Mouse (Mus musculus): ENCODE results near the gene Cldn4. TPM values are rescaled to one million over a fixed set of nuclear protein-coding genes. Genes with fewer than 3 reads are reported as not detected.
"Not testable (repeated sequence)": the region's sequence is repeated elsewhere in the genome, so short reads cannot be mapped to it uniquely, and the experiment has no call there.

Cldn4 gene
- polyA plus RNA-seq, 1 experiment from 2014 or later, result 16.9 TPM

- Histone ChIP-seq H3K4me1 (ENCODE audit: control insufficient read depth, insufficient read depth, low read length) (no peaks in the 10 kb centered on the region), H3K27me3 (ENCODE audit: control insufficient read depth, insufficient read depth, low read length) (no peaks in the 10 kb centered on the region), H3K4me3 (ENCODE audit: low read depth, low read length) (no peak overlapping the region), H3K36me3 (replicated peaks; ENCODE audit: control insufficient read depth, insufficient read depth, low read depth, low read length) (no peaks in the 10 kb centered on the region), H3K9me3 (replicated peaks; ENCODE audit: control insufficient read depth, low read length) (no peaks in the 10 kb centered on the region), H3K27ac (replicated peaks; ENCODE audit: low read depth, low read length) (no peak overlapping the region), H3K9ac (replicated peaks; ENCODE audit: low read length) (no peak overlapping the region), H3K4me2 (ENCODE audit: low read depth, low read length) (no peak overlapping the region)
- 89% methylated on average over 3 of the region's 3 CpGs for WGBS
- ATAC-seq (replicated peaks; ENCODE audit: insufficient number of reproducible peaks, low FRiP score, low TSS enrichment, low read depth), result no peak
- DNase-seq (ENCODE audit: low spot score), result no peak
These were observed 12.1 kb downstream of the Cldn4 start for GRCm38 (mm10) chr5:134934666-134935065.

GRCm38 (mm10) chr5:134933686-134934085, 13.0 kb downstream of the Cldn4 start:
- not testable (repeated sequence) for ATAC-seq (replicated peaks; ENCODE audit: insufficient number of reproducible peaks, low FRiP score, low TSS enrichment, low read depth); H3K36me3 ChIP-seq (replicated peaks; ENCODE audit: control insufficient read depth, insufficient read depth, low read depth, low read length); H3K27me3 ChIP-seq (ENCODE audit: control insufficient read depth, insufficient read depth, low read length); H3K4me2 ChIP-seq (ENCODE audit: low read depth, low read length); H3K9ac ChIP-seq (replicated peaks; ENCODE audit: low read length); H3K4me3 ChIP-seq (ENCODE audit: low read depth, low read length); H3K27ac ChIP-seq (replicated peaks; ENCODE audit: low read depth, low read length); H3K9me3 ChIP-seq (replicated peaks; ENCODE audit: control insufficient read depth, low read length); DNase-seq (ENCODE audit: low spot score); H3K4me1 ChIP-seq (ENCODE audit: control insufficient read depth, insufficient read depth, low read length)
- 82% methylated on average over 5 of the region's 5 CpGs for WGBS

- H3K4me2 ChIP-seq (ENCODE audit: low read depth, low read length), result no peak overlapping the region
- H3K27ac ChIP-seq (replicated peaks; ENCODE audit: low read depth, low read length), result no peak overlapping the region
- H3K36me3 ChIP-seq (replicated peaks; ENCODE audit: control insufficient read depth, insufficient read depth, low read depth, low read length), result no peaks in the 10 kb centered on the region
- ATAC-seq (replicated peaks; ENCODE audit: insufficient number of reproducible peaks, low FRiP score, low TSS enrichment, low read depth) (no peak), DNase-seq (ENCODE audit: low spot score) (no peak)
- H3K4me3 ChIP-seq (ENCODE audit: low read depth, low read length), result no peak overlapping the region
- H3K9me3 ChIP-seq (replicated peaks; ENCODE audit: control insufficient read depth, low read length), result no peaks in the 10 kb centered on the region
- 94% methylated on average over 8 of the region's 8 CpGs for WGBS
- H3K4me1 ChIP-seq (ENCODE audit: control insufficient read depth, insufficient read depth, low read length), result no peaks in the 10 kb centered on the region
- no peak overlapping the region for H3K9ac ChIP-seq (replicated peaks; ENCODE audit: low read length)
- H3K27me3 ChIP-seq (ENCODE audit: control insufficient read depth, insufficient read depth, low read length), result no peaks in the 10 kb centered on the region
These were observed 13.5 kb downstream of the Cldn4 start for GRCm38 (mm10) chr5:134933281-134933680.

GRCm38 (mm10) chr5:134932903-134933276, 13.8 kb downstream of the Cldn4 start:
- peak; percentile 66 for DNase-seq (ENCODE audit: low spot score)
- H3K4me1 ChIP-seq (ENCODE audit: control insufficient read depth, insufficient read depth, low read length), result no peaks in the 10 kb centered on the region
- no peaks in the 10 kb centered on the region for H3K27me3 ChIP-seq (ENCODE audit: control insufficient read depth, insufficient read depth, low read length)
- peak overlapping the region; percentile 88 for H3K4me2 ChIP-seq (ENCODE audit: low read depth, low read length)
- WGBS, result 47% methylated on average over 9 of the region's 9 CpGs
- no peak overlapping the region for H3K27ac ChIP-seq (replicated peaks; ENCODE audit: low read depth, low read length)
- no peaks in the 10 kb centered on the region for H3K36me3 ChIP-seq (replicated peaks; ENCODE audit: control insufficient read depth, insufficient read depth, low read depth, low read length)
- peak overlapping the region; percentile 74 for H3K4me3 ChIP-seq (ENCODE audit: low read depth, low read length)
- peak overlapping the region; percentile 78 for H3K9ac ChIP-seq (replicated peaks; ENCODE audit: low read length)
- no peak for ATAC-seq (replicated peaks; ENCODE audit: insufficient number of reproducible peaks, low FRiP score, low TSS enrichment, low read depth)
- no peaks in the 10 kb centered on the region for H3K9me3 ChIP-seq (replicated peaks; ENCODE audit: control insufficient read depth, low read length)

GRCm38 (mm10) chr5:134932179-134932902, 14.4 kb downstream of the Cldn4 start, which contains the start of gene Mettl27:
Gene Mettl27 (plus strand): TSS chr5:134932368.
- peak within 1 kb of the TSS; percentile 88 for H3K4me2 ChIP-seq (ENCODE audit: low read depth, low read length)
- WGBS, result under 1% methylated on average over 41 of the region's 41 CpGs

GRCm38 (mm10) chr5:134929988-134930387, 16.7 kb downstream of the Cldn4 start:
- Histone ChIP-seq H3K9ac (replicated peaks; ENCODE audit: low read length) (no peak overlapping the region), H3K27me3 (ENCODE audit: control insufficient read depth, insufficient read depth, low read length) (no peaks in the 10 kb centered on the region), H3K9me3 (replicated peaks; ENCODE audit: control insufficient read depth, low read length) (no peaks in the 10 kb centered on the region), H3K36me3 (replicated peaks; ENCODE audit: control insufficient read depth, insufficient read depth, low read depth, low read length) (no peaks in the 10 kb centered on the region), H3K4me1 (ENCODE audit: control insufficient read depth, insufficient read depth, low read length) (no peaks in the 10 kb centered on the region), H3K4me2 (ENCODE audit: low read depth, low read length) (no peak overlapping the region), H3K4me3 (ENCODE audit: low read depth, low read length) (no peak overlapping the region), H3K27ac (replicated peaks; ENCODE audit: low read depth, low read length) (no peak overlapping the region)
- no peak for DNase-seq (ENCODE audit: low spot score)
- WGBS, result 91% methylated on average over 2 of the region's 2 CpGs
- no peak for ATAC-seq (replicated peaks; ENCODE audit: insufficient number of reproducible peaks, low FRiP score, low TSS enrichment, low read depth)

More at GRCm38 (mm10) chr5:134932179-134932902, 14.4 kb downstream of the Cldn4 start, which contains the start of gene Mettl27:
- no peaks in the 10 kb centered on the region for H3K36me3 ChIP-seq (replicated peaks; ENCODE audit: control insufficient read depth, insufficient read depth, low read depth, low read length)
- H3K4me3 ChIP-seq (ENCODE audit: low read depth, low read length), result peak within 1 kb of the TSS; percentile 74
- H3K4me1 ChIP-seq (ENCODE audit: control insufficient read depth, insufficient read depth, low read length), result no peaks in the 10 kb centered on the region
- ATAC-seq (replicated peaks; ENCODE audit: insufficient number of reproducible peaks, low FRiP score, low TSS enrichment, low read depth), result peak; percentile 87
- H3K27ac ChIP-seq (replicated peaks; ENCODE audit: low read depth, low read length), result no peak within 1 kb of the TSS
- no peaks in the 10 kb centered on the region for H3K27me3 ChIP-seq (ENCODE audit: control insufficient read depth, insufficient read depth, low read length)
- H3K9ac ChIP-seq (replicated peaks; ENCODE audit: low read length), result peak within 1 kb of the TSS; percentile 78
- peak; percentile 94 for DNase-seq (ENCODE audit: low spot score)
- no peaks in the 10 kb centered on the region for H3K9me3 ChIP-seq (replicated peaks; ENCODE audit: control insufficient read depth, low read length)

GRCm38 (mm10) chr5:134926726-134927125, 20.0 kb downstream of the Cldn4 start:
- DNase-seq (ENCODE audit: low spot score) (no peak), ATAC-seq (replicated peaks; ENCODE audit: insufficient number of reproducible peaks, low FRiP score, low TSS enrichment, low read depth) (no peak)
- 82% methylated on average over 4 of the region's 4 CpGs for WGBS
- Histone ChIP-seq H3K27ac (replicated peaks; ENCODE audit: low read depth, low read length) (no peak overlapping the region), H3K4me1 (ENCODE audit: control insufficient read depth, insufficient read depth, low read length) (no peaks in the 10 kb centered on the region), H3K4me3 (ENCODE audit: low read depth, low read length) (no peak overlapping the region), H3K36me3 (replicated peaks; ENCODE audit: control insufficient read depth, insufficient read depth, low read depth, low read length) (no peaks in the 10 kb centered on the region), H3K27me3 (ENCODE audit: control insufficient read depth, insufficient read depth, low read length) (no peaks in the 10 kb centered on the region), H3K9me3 (replicated peaks; ENCODE audit: control insufficient read depth, low read length) (no peaks in the 10 kb centered on the region), H3K9ac (replicated peaks; ENCODE audit: low read length) (no peak overlapping the region), H3K4me2 (ENCODE audit: low read depth, low read length) (no peak overlapping the region)

- H3K4me3 ChIP-seq (ENCODE audit: low read depth, low read length), result no peak overlapping the region
- no peaks in the 10 kb centered on the region for H3K36me3 ChIP-seq (replicated peaks; ENCODE audit: control insufficient read depth, insufficient read depth, low read depth, low read length)
- H3K9me3 ChIP-seq (replicated peaks; ENCODE audit: control insufficient read depth, low read length), result no peaks in the 10 kb centered on the region
- H3K4me1 ChIP-seq (ENCODE audit: control insufficient read depth, insufficient read depth, low read length), result no peaks in the 10 kb centered on the region
- H3K4me2 ChIP-seq (ENCODE audit: low read depth, low read length), result no peak overlapping the region
- no peaks in the 10 kb centered on the region for H3K27me3 ChIP-seq (ENCODE audit: control insufficient read depth, insufficient read depth, low read length)
- 70% methylated on average over 6 of the region's 6 CpGs for WGBS
- ATAC-seq (replicated peaks; ENCODE audit: insufficient number of reproducible peaks, low FRiP score, low TSS enrichment, low read depth), result no peak
- DNase-seq (ENCODE audit: low spot score), result no peak
- no peak overlapping the region for H3K27ac ChIP-seq (replicated peaks; ENCODE audit: low read depth, low read length)
- H3K9ac ChIP-seq (replicated peaks; ENCODE audit: low read length), result no peak overlapping the region
These were observed 23.6 kb downstream of the Cldn4 start for GRCm38 (mm10) chr5:134923141-134923540.

Data from embryonic facial prominence, embryonic 11.5 days (tissue).